Mouse (Mus musculus): ENCODE measurements around the gene Slc5a11.

GRCm38 (mm10) chr7:123212316-123212715 is 2.3 kb upstream of the Slc5a11 start:
- TF ChIP-seq HCFC1 (IDR thresholded peaks at IDR 0.05; ENCODE audit: borderline replicate concordance, insufficient read depth, low read length) (no peak), ZNF384 (IDR thresholded peaks at IDR 0.05; ENCODE audit: low read depth, low read length) (no peak), ZC3H11A (IDR thresholded peaks at IDR 0.05; ENCODE audit: borderline replicate concordance, low read depth, low read length) (no peak), MAFK (IDR thresholded peaks at IDR 0.05; ENCODE audit: insufficient read depth, low read depth, low read length) (no peak)
